Mouse (Mus musculus): ENCODE measurements at regions not wholly inside any gene's neighbourhood (a gene's known extent, or its start where the extent isn't known, plus 50 kb on each side); places are given as distances from the start of the nearest gene placed in this dataset.

GRCm38 (mm10) chr12:119027701-119028100 is 61.5 kb upstream of the Abcb5 start:
- DNase-seq: no peak

DNA sequence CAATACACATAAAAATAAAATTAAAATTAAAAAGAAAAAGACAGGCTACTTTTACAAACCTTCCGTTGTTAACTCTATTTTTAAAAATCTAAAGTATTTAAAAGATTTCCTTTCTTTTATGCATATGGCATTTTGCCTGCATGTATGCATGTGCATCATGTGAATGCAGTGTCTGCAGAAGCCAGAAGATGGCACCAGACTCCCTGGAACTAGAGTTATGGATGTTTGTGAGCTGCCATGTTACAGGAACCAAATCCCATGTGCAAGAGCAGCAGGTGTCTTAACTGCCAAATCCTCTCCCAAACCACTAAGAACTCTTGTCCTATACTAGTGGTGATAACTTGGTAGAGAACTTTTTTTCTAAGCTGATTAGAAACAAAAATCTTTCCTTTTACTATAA is 60.1 kb upstream of the Abcb5 start:
- peak; percentile 50 to 72 for DNase-seq

DNA sequence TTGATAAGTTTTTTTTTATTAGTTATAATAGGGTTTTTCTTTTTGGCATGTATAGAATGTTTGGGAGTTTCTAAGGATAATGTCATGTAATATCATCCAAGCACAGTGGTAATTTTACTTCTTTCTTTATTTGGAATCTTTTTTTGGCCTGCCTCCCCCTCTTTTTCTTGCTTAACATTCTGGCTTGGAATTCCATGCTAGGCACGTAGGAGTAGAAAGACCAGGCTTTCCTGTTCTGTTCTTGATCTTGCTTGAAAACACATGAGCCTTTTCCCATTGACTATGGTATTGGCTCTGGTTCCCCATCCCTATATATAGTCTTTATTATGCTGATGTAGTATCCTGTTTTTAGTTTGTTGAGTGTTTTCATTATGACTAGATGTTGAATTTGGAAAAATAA is 57.8 kb upstream of the Abcb5 start:
- no peak for DNase-seq
